Mouse (Mus musculus): ENCODE measurements at regions not wholly inside any gene's neighbourhood (a gene's known extent, or its start where the extent isn't known, plus 50 kb on each side); places are given as distances from the start of the nearest gene placed in this dataset.
A peak's percentile ranks its signal among the peaks of the same experiment; 100 is the strongest.

DNA sequence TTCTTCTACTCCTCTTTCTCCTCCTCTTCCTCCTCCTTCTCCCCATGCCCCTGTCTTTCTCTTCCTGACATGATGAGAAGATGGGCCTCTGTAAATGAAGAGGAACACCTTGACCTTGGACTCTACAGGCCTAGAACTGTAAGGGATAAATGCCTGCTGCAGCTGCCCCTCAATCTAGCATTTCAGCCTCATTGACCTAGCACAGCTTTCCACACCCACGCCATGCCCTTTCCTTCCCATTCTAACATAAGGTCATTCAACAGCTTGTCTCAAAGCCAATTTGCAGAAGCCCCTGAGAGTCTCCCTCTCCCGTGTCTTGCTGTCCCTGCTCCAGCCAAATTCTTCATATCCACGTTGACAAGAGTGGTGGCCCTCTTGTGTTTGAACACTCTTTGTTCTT, 63.8 kb upstream of the Dscam start:
- ATAC-seq (replicated peaks; ENCODE audit: poor library complexity, severe bottlenecking) = no peak

GRCm38 (mm10) chr16:97239626-97240025, 69.1 kb upstream of the Dscam start:
- ATAC-seq (replicated peaks; ENCODE audit: poor library complexity, severe bottlenecking) = no peak

GRCm38 (mm10) chr16:97240085-97240484, 69.5 kb upstream of the Dscam start:
- ATAC-seq (replicated peaks; ENCODE audit: poor library complexity, severe bottlenecking) = peak; percentile 55

- ATAC-seq (replicated peaks; ENCODE audit: poor library complexity, severe bottlenecking) = no peak
These were observed 70.4 kb upstream of the Dscam start for GRCm38 (mm10) chr16:97240859-97241360.

- peak; percentile 88 for ATAC-seq (replicated peaks; ENCODE audit: poor library complexity, severe bottlenecking)
These were observed 71.1 kb upstream of the Dscam start for GRCm38 (mm10) chr16:97241639-97242038.

DNA sequence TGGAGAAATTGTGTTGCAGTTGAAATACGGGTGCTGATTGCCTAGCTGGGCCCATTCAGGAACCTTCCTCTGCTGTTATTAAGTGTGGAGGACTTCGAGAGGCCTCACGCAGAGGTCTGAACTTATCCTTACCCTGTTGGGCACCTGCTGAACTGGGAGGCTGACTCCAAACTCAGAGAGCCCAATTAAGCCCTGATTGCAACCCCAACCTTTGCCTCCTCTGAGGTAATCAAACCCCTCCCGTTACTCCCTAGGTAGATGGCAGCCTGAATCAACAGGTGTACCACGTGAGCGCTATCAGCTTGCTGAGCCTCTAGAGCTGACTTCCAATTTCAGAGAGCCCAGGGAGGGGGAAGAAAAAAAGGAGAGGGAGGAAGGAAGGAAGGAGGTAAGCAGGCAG, 79.9 kb upstream of the Dscam start:
- no peak for ATAC-seq (replicated peaks; ENCODE audit: poor library complexity, severe bottlenecking)

- ATAC-seq (replicated peaks; ENCODE audit: poor library complexity, severe bottlenecking) = peak; percentile 14; the same call in 1 of the 2 replicates
These were observed 82.0 kb upstream of the Dscam start for GRCm38 (mm10) chr16:97252551-97252950.

DNA sequence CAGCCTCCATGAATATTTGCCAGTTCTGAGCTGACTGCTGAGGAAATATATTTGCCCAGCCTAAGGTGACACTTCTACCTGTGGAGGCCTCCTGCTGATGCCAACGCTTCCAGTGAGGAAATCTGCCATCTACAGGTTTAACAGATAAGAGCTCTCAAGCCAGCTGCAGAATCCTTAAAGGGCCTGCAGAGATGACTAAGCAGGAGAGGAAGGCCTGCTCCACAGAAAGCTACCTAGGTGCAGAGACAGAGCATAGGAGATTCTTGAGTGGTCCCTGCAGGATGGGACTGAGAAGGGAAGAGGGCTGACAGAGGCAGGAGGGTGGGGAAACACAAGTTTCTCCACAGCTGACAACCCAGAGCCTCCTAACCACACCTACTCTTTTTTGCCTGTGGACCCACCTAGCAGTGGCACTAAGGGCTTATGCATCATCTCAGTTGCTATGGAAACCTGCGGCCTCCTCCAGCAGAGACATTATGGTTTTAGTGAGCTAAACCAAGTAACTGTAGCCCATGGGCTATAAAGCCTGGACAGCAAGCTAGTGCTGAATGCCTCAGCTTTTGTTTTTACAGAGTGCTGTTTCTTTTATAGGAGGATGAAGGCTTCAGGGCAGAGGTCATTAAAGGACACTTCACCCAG, 82.6 kb upstream of the Dscam start:
- no peak for ATAC-seq (replicated peaks; ENCODE audit: poor library complexity, severe bottlenecking)

DNA sequence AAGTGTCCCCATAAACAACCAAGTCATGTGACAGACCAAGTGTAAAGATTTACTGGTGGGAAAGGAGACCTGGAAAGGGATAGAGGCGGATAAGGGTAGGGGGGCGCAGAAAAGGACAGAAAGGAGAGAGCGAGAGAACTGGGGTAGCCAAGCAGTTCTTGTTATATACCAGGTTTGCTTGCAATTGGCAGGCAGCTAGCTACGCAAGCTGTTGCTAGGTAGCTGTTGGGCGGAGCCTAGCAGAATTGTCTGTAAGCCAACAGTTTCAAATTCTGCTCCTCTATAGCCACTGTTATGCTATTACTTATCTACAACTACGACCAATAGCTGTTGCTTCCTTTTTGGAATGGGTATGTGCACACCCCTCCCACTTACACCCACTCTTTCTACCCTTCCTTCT, 88.3 kb upstream of the Dscam start:
- ATAC-seq (replicated peaks; ENCODE audit: poor library complexity, severe bottlenecking) = no peak

GRCm38 (mm10) chr16:97263451-97263850, 92.9 kb upstream of the Dscam start:
- ATAC-seq (replicated peaks; ENCODE audit: poor library complexity, severe bottlenecking) = no peak

GRCm38 (mm10) chr16:97270417-97271133, 86.0 kb upstream of the Bace2 start:
- peak; percentile 44 for ATAC-seq (replicated peaks; ENCODE audit: poor library complexity, severe bottlenecking)

- ATAC-seq (replicated peaks; ENCODE audit: poor library complexity, severe bottlenecking) = peak; percentile 55
These were observed 85.3 kb upstream of the Bace2 start for GRCm38 (mm10) chr16:97271264-97271663.

DNA sequence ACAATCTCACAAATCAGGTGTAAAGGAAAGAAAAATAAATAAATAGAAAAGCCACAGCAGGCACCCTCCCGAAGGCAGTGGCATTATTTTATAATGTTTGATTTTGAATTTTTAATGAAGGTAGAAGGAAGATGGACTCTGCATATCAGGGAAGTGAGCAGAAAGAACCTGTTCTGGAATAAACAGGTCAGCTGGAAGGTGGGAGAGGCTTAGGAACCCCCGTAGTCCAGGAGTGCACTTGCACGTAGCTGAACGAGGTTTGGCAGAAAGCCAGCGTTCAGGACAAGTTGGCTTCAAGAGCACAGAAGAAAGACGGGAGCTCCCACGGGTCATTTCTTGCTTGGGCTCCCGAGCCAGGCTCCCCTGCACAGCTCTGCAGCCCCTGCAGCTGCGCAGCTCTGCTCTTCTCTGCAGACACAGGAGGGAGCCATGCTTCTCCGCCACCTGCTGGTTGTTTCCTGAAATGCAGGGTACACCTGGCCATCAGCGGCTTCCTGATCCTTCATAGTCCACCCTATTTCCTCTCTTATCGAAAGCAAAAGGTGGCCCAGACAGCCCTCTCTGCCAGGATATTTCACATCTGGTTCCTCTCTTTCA, 84.4 kb upstream of the Bace2 start:
- peak; percentile 92 for ATAC-seq (replicated peaks; ENCODE audit: poor library complexity, severe bottlenecking)

GRCm38 (mm10) chr16:97278913-97279312, 77.6 kb upstream of the Bace2 start:
- peak; percentile 22; the same call in 1 of the 2 replicates for ATAC-seq (replicated peaks; ENCODE audit: poor library complexity, severe bottlenecking)

- no peak for ATAC-seq (replicated peaks; ENCODE audit: poor library complexity, severe bottlenecking)
These were observed 74.9 kb upstream of the Bace2 start for GRCm38 (mm10) chr16:97281615-97282110.

DNA sequence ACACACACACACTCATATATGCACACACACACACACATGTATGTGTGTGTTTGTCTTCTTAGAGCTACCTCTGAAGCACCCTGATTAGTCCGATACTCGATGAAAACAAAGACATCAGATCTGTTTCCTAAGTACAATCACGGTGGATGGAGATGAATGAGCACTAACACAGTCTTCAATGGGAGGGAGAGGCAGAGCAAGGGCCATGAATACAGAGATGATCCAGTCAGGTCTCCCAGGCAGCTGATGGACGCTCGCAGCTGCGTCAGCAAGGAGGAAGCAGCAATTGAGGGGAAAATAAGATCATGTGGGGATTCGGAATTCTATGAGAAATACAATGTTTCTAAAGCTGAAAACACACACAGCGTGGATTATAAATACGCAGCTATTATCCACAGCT, 73.6 kb upstream of the Bace2 start:
- no peak for ATAC-seq (replicated peaks; ENCODE audit: poor library complexity, severe bottlenecking)

DNA sequence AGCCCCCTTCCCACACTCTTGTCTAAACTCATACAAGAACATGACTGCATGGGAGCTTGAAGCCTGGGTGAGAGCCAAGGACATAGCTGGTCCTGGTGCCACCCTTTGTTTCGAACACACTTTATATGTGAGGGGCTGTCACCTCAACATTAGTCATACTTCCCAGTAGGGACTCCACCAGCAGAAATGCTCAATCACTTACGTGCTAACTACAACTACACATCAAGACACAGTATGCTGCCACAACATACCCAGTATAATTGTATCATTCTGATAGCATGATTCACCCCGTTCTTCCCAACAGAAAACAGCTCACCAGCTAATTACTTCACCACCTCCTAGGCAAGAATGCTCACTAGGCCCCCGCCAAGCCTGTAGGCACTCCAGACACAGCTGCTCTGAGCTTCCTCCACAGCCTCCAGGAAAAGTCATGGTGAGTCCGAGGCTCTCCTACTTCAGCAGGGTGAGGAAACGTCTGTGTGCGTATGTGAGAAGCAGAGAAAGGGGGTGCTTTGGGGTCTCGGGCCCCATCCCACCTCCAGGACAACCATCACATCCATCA, 70.6 kb upstream of the Bace2 start:
- ATAC-seq (replicated peaks; ENCODE audit: poor library complexity, severe bottlenecking) = no peak

DNA sequence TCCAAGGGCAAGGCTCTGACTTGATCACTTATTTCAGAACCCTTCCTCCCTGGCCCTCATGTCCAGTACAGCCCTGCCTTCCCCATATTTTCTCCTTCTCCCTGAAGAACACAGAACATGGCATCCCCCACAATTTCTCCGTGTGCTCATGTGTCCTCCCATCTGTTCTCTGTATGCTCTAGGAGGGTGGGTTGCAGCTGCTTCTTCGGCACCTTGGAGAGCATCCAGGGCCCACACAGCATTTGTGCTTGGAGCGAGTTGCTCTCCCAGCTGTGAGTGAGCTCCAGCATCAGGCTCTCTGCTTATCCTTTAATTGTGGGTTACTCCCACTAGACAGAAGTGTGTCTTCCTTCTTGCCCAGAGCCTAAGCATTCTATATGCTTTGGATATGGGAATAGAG, 69.8 kb upstream of the Bace2 start:
- ATAC-seq (replicated peaks; ENCODE audit: poor library complexity, severe bottlenecking) = no peak

- peak; percentile 79 for ATAC-seq (replicated peaks; ENCODE audit: poor library complexity, severe bottlenecking)
These were observed 67.9 kb upstream of the Bace2 start for GRCm38 (mm10) chr16:97288634-97289033.

- peak; percentile 34 for ATAC-seq (replicated peaks; ENCODE audit: poor library complexity, severe bottlenecking)
These were observed 64.0 kb upstream of the Bace2 start for GRCm38 (mm10) chr16:97292484-97293048.

DNA sequence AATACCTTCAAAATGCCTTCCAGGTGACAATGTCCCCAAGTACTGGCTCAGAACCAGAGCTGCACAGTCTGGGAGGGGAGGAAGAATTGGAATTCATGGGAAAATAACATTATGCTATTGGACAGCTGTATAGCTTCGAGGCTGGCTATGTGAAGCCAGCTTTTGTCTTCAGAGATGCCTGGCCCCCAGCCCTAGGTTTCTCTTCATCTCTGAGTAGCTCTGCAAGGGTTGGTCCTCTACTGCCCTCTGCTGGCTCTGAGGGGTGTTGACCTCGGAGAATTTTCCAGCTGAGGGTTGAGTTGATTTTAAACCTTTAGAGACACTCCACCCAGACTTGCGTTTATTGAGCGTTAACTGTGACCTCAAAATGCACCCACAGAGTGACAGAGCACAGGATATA, 63.3 kb upstream of the Bace2 start:
- peak; percentile 77 for ATAC-seq (replicated peaks; ENCODE audit: poor library complexity, severe bottlenecking)
